Mouse (Mus musculus) 416B (cell line): ENCODE results near the gene Rnps1.

Source experiments
- DNase-seq: peaks from one replicate; pipeline ENCODE4 v3.0.0; 2011; ENCODE audit warnings: low read depth

Rnps1 gene

GRCm38 (mm10) chr17:24470701-24471527 lies 56.5 kb downstream of the Rnps1 start:
- peak; percentile 34 for DNase-seq

- DNase-seq = peak; percentile 44
Observed at GRCm38 (mm10) chr17:24472512-24472911, 58.1 kb downstream of the Rnps1 start.

- DNase-seq = no peak
Observed at GRCm38 (mm10) chr17:24473612-24474275, 59.4 kb downstream of the Rnps1 start, which contains the start of gene Bricd5. TSS of gene Bricd5 (plus strand) at chr17:24473884.

GRCm38 (mm10) chr17:24474557-24474956 lies 60.2 kb downstream of the Rnps1 start:
- no peak for DNase-seq
